Mouse (Mus musculus) kidney, adult 2 months (tissue): ENCODE results near the gene Nes.

ENCODE experiments used
- CTCF ChIP-seq: fragments of 200-500 bp; conservative IDR thresholded peaks from 2 replicates; pipeline ENCODE4 v1.5.1; 2011; ENCODE audit warnings: low read depth, mild to moderate bottlenecking, control low read depth, low read length, moderate library complexity, mixed read lengths; ENCODE audit not compliant: insufficient read depth, insufficient read length
- POLR2A ChIP-seq: fragments of 200-500 bp; IDR thresholded peaks from one replicate; pipeline ENCODE4 v1.6.1; 2011; ENCODE audit warnings: low read depth, low read length, control low read depth

GRCm38 (mm10) chr3:87944838-87945600 is 25.9 kb upstream of the Nes start:
- TF ChIP-seq CTCF = no peak
- TF ChIP-seq POLR2A = no peak
